In genomic region chr6:93395296-93395695, GRCm38 (mm10) we compare ENCODE assay signal across 12 mouse cellular contexts.
DNase-seq lines count a peak whose midpoint lies in the region; ATAC-seq lines count a peak whose summit lies in the region.
"Had no signal": no experiment of that assay in that cellular context is flagged by ENCODE, and none has a peak within 500 bp of the region (broad histone marks: within the 10 kb centered on the region; RNA-seq: fewer than 3 reads in every experiment).

No protein-coding gene starts in this region.

- peak; percentile 57 for DNase-seq in forebrain, embryonic 11.5 days (ENCODE audit: low spot score)
- no peak for DNase-seq in forebrain, embryonic 10.5 days (ENCODE audit: extremely low spot score, low spot score)
- DNase-seq in kidney, postnatal 4 days = peak; percentile 56 to 65
- DNase-seq in right cerebral cortex, postnatal 14 days = peak; percentile 35
- no peak for DNase-seq in T-cell, adult 2 months (ENCODE audit: low spot score)
- DNase-seq in c-Kit-positive CD71-positive TER-119-positive erythroid progenitor cells, embryonic 14.5 days (ENCODE audit: low spot score) = no peak

- H3K9me3 ChIP-seq in forebrain, embryonic 11.5 days (ENCODE audit: control insufficient read depth, low read length) = no peaks in the 10 kb centered on the region
- no peaks in the 10 kb centered on the region for H3K9me3 ChIP-seq in forebrain, embryonic 10.5 days
- no peaks in the 10 kb centered on the region for H3K9me3 ChIP-seq in neural tube, embryonic 14.5 days (ENCODE audit: control insufficient read depth, low read length)
- H3K9me3 ChIP-seq in neural tube, embryonic 15.5 days (replicated peaks) = no peaks in the 10 kb centered on the region
- H3K9me3 ChIP-seq: midbrain, embryonic 15.5 days; stomach, embryonic 15.5 days had no signal

- no peak overlapping the region for H3K4me3 ChIP-seq in forebrain, embryonic 11.5 days (ENCODE audit: low read depth, low read length)
- no peak overlapping the region for H3K4me3 ChIP-seq in forebrain, embryonic 10.5 days
- no peak overlapping the region for H3K4me3 ChIP-seq in neural tube, embryonic 14.5 days (ENCODE audit: low read depth, low read length)
- H3K4me3 ChIP-seq in neural tube, embryonic 15.5 days (replicated peaks) = no peak overlapping the region
- H3K4me3 ChIP-seq: erythroblast, embryonic 14.5 days; midbrain, embryonic 15.5 days; stomach, embryonic 15.5 days had no signal

- 0 out of 2 replicates have a peak, but pooled peaks cover 2% of the 10 kb centered on the region for H3K4me1 ChIP-seq in forebrain, embryonic 11.5 days (replicated peaks; ENCODE audit: control insufficient read depth, insufficient read depth, low read length)
- peaks cover 14% of the 10 kb centered on the region; the same call in 1 of the 2 replicates for H3K4me1 ChIP-seq in forebrain, embryonic 10.5 days
- H3K4me1 ChIP-seq in neural tube, embryonic 14.5 days (ENCODE audit: control insufficient read depth, insufficient read depth, low read length) = no peaks in the 10 kb centered on the region
- H3K4me1 ChIP-seq in neural tube, embryonic 15.5 days = peaks cover 14% of the 10 kb centered on the region
- H3K4me1 ChIP-seq: stomach, embryonic 15.5 days had no signal

- no peaks in the 10 kb centered on the region for H3K36me3 ChIP-seq in forebrain, embryonic 11.5 days (ENCODE audit: control insufficient read depth, insufficient read depth, low read length)
- H3K36me3 ChIP-seq in forebrain, embryonic 10.5 days (replicated peaks) = no peaks in the 10 kb centered on the region
- no peaks in the 10 kb centered on the region for H3K36me3 ChIP-seq in neural tube, embryonic 14.5 days (ENCODE audit: control insufficient read depth, insufficient read depth, low read length)
- H3K36me3 ChIP-seq in neural tube, embryonic 15.5 days = no peaks in the 10 kb centered on the region
- H3K36me3 ChIP-seq: midbrain, embryonic 15.5 days; stomach, embryonic 15.5 days had no signal

- ATAC-seq in forebrain, embryonic 11.5 days (replicated peaks; ENCODE audit: low FRiP score) = peak; percentile 51
- peak; percentile 44; the same call in 1 of the 2 replicates for ATAC-seq in neural tube, embryonic 14.5 days (ENCODE audit: low read depth)
- ATAC-seq in neural tube, embryonic 15.5 days (ENCODE audit: low FRiP score) = no peak
- ATAC-seq: CD4-positive, CD25-positive, alpha-beta regulatory T cell, adult 4 months; midbrain, embryonic 15.5 days had no signal

- WGBS in forebrain, embryonic 11.5 days = 54% methylated on average over 6 of the region's 6 CpGs
- WGBS in forebrain, embryonic 10.5 days = 77% methylated on average over 6 of the region's 6 CpGs
- 23% methylated on average over 6 of the region's 6 CpGs for WGBS in neural tube, embryonic 14.5 days
- 20% methylated on average over 6 of the region's 6 CpGs for WGBS in neural tube, embryonic 15.5 days

- H3K9ac ChIP-seq in forebrain, embryonic 11.5 days (ENCODE audit: low read length) = no peak overlapping the region
- no peak overlapping the region for H3K9ac ChIP-seq in neural tube, embryonic 14.5 days (replicated peaks; ENCODE audit: low read depth, low read length)
- H3K9ac ChIP-seq in neural tube, embryonic 15.5 days (replicated peaks) = no peak overlapping the region
- H3K9ac ChIP-seq: midbrain, embryonic 15.5 days; stomach, embryonic 15.5 days had no signal

- H3K27ac ChIP-seq in forebrain, embryonic 11.5 days (ENCODE audit: low read depth, low read length) = no peak overlapping the region
- no peak overlapping the region for H3K27ac ChIP-seq in forebrain, embryonic 10.5 days
- H3K27ac ChIP-seq in neural tube, embryonic 14.5 days (ENCODE audit: low read depth, low read length) = no peak overlapping the region
- no peak overlapping the region for H3K27ac ChIP-seq in neural tube, embryonic 15.5 days (replicated peaks)
- H3K27ac ChIP-seq: midbrain, embryonic 15.5 days had no signal

- no peak overlapping the region for H3K4me2 ChIP-seq in forebrain, embryonic 11.5 days (ENCODE audit: low read depth, low read length, severe bottlenecking)
- no peak overlapping the region for H3K4me2 ChIP-seq in neural tube, embryonic 14.5 days (ENCODE audit: low read depth, low read length)
- H3K4me2 ChIP-seq in neural tube, embryonic 15.5 days = no peak overlapping the region
- H3K4me2 ChIP-seq: midbrain, embryonic 15.5 days; stomach, embryonic 15.5 days had no signal

- H3K27me3 ChIP-seq in forebrain, embryonic 11.5 days (ENCODE audit: control insufficient read depth, insufficient read depth, low read length) = no peaks in the 10 kb centered on the region
- H3K27me3 ChIP-seq in forebrain, embryonic 10.5 days (ENCODE audit: poor library complexity, severe bottlenecking) = no peaks in the 10 kb centered on the region
- H3K27me3 ChIP-seq in neural tube, embryonic 14.5 days (ENCODE audit: control insufficient read depth, insufficient read depth, low read length) = no peaks in the 10 kb centered on the region
- H3K27me3 ChIP-seq in neural tube, embryonic 15.5 days (replicated peaks) = no peaks in the 10 kb centered on the region
- H3K27me3 ChIP-seq: midbrain, embryonic 15.5 days; stomach, embryonic 15.5 days had no signal

Comparison
In these comparisons a context has a peak if more than half of its experiments do, and no peak if none do; other contexts are left out.
1. DNase-seq: peak in forebrain, embryonic 11.5 days (single experiment), kidney, postnatal 4 days (2 of 2) and right cerebral cortex, postnatal 14 days (single experiment); none in forebrain, embryonic 10.5 days (single experiment), T-cell, adult 2 months (single experiment) and c-Kit-positive CD71-positive TER-119-positive erythroid progenitor cells, embryonic 14.5 days (single experiment).